Mouse (Mus musculus): ENCODE measurements around the gene Triobp. TPM values are rescaled to one million over a fixed set of nuclear protein-coding genes. Genes with fewer than 3 reads are reported as not detected.
A peak's percentile ranks its signal among the peaks of the same experiment; 100 is the strongest.

The Triobp gene
- polyA plus RNA-seq (2012; rRNA removed) = 10.3 and 11.0 TPM in 2 replicates

DNA sequence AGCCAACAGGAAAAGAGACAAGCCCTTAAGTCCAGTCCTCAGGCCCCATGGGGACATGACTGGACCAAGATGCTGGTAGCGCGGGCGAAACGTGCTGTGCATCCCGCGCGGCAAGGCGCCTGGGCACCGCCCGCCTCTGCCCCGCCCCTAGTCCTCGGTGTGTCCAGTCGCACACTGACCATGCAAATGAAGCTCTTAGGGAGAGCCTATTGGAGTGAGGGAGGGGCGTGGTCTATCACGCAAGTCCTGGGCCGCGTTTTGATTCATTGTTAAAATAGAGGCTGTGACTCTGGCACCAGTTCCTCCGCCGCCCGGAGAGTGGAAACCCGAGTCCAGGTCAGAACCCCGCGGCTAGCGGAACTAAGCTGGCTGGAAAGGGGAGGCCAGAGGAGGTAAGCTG, at the start of gene Triobp:
Triobp (plus strand) TSS at position 68 of the 400 bp plus-strand sequence.
- TF ChIP-seq CTCF (IDR thresholded peaks at IDR 0.05; ENCODE audit: extremely low read depth, insufficient read depth, low read length) (no peak), POLR2A (IDR thresholded peaks at IDR 0.05; ENCODE audit: extremely low read depth, insufficient read depth, low read length) (0 out of 2 replicates have a peak, but pooled peaks have one; percentile 13)
- no peak within 1 kb of the TSS for H3K27ac ChIP-seq (ENCODE audit: insufficient read depth, low read length)
- H3K4me3 ChIP-seq (ENCODE audit: insufficient read depth, low read length) = peak within 1 kb of the TSS; percentile 20
- no peaks in the 10 kb centered on the region for H3K4me1 ChIP-seq (ENCODE audit: control insufficient read depth, insufficient read depth, low read length)

GRCm38 (mm10) chr15:78898507-78899001, 49.0 kb upstream of the Triobp start:
- TF ChIP-seq CTCF (IDR thresholded peaks at IDR 0.05; ENCODE audit: extremely low read depth, insufficient read depth, low read length) (no peak), POLR2A (IDR thresholded peaks at IDR 0.05; ENCODE audit: extremely low read depth, insufficient read depth, low read length) (no peak)
- H3K27ac ChIP-seq (ENCODE audit: insufficient read depth, low read length) = no peak overlapping the region
- no peak overlapping the region; the same call in 1 of the 2 replicates for H3K4me3 ChIP-seq (ENCODE audit: insufficient read depth, low read length)
- H3K4me1 ChIP-seq (ENCODE audit: control insufficient read depth, insufficient read depth, low read length) = peaks cover 2% of the 10 kb centered on the region; the same call in 1 of the 2 replicates

GRCm38 (mm10) chr15:78899409-78899739, 48.1 kb upstream of the Triobp start, which contains the start of gene Gm49510:
Gene Gm49510 (plus strand): TSS chr15:78899667.
- peaks cover 2% of the 10 kb centered on the region; the same call in 1 of the 2 replicates for H3K4me1 ChIP-seq (ENCODE audit: control insufficient read depth, insufficient read depth, low read length)
- H3K27ac ChIP-seq (ENCODE audit: insufficient read depth, low read length) = peak within 1 kb of the TSS; percentile 83
- TF ChIP-seq POLR2A (IDR thresholded peaks at IDR 0.05; ENCODE audit: extremely low read depth, insufficient read depth, low read length) (no peak), CTCF (IDR thresholded peaks at IDR 0.05; ENCODE audit: extremely low read depth, insufficient read depth, low read length) (no peak)

GRCm38 (mm10) chr15:78899740-78900584, 47.6 kb upstream of the Triobp start, which contains the start of gene Sh3bp1:
Gene Sh3bp1 (plus strand): TSS chr15:78899768.
- TF ChIP-seq CTCF (IDR thresholded peaks at IDR 0.05; ENCODE audit: extremely low read depth, insufficient read depth, low read length) = no peak
- TF ChIP-seq POLR2A (IDR thresholded peaks at IDR 0.05; ENCODE audit: extremely low read depth, insufficient read depth, low read length) = peak; percentile 42; the same call in 1 of the 2 replicates
- peak within 1 kb of the TSS; percentile 83 for H3K27ac ChIP-seq (ENCODE audit: insufficient read depth, low read length)
- H3K4me1 ChIP-seq (ENCODE audit: control insufficient read depth, insufficient read depth, low read length) = peaks cover 2% of the 10 kb centered on the region; the same call in 1 of the 2 replicates
- H3K4me3 ChIP-seq (ENCODE audit: insufficient read depth, low read length) = peak within 1 kb of the TSS; percentile 98

More at GRCm38 (mm10) chr15:78899409-78899739, 48.1 kb upstream of the Triobp start, which contains the start of gene Gm49510:
- H3K4me3 ChIP-seq (ENCODE audit: insufficient read depth, low read length) = peak within 1 kb of the TSS; percentile 98

GRCm38 (mm10) chr15:78900585-78901421, 46.7 kb upstream of the Triobp start:
- no peak for TF ChIP-seq POLR2A (IDR thresholded peaks at IDR 0.05; ENCODE audit: extremely low read depth, insufficient read depth, low read length)
- no peak for TF ChIP-seq CTCF (IDR thresholded peaks at IDR 0.05; ENCODE audit: extremely low read depth, insufficient read depth, low read length)
- Histone ChIP-seq H3K4me3 (ENCODE audit: insufficient read depth, low read length) (peak overlapping the region; percentile 98), H3K4me1 (ENCODE audit: control insufficient read depth, insufficient read depth, low read length) (peaks cover 2% of the 10 kb centered on the region; the same call in 1 of the 2 replicates), H3K27ac (ENCODE audit: insufficient read depth, low read length) (no peak overlapping the region)

DNA sequence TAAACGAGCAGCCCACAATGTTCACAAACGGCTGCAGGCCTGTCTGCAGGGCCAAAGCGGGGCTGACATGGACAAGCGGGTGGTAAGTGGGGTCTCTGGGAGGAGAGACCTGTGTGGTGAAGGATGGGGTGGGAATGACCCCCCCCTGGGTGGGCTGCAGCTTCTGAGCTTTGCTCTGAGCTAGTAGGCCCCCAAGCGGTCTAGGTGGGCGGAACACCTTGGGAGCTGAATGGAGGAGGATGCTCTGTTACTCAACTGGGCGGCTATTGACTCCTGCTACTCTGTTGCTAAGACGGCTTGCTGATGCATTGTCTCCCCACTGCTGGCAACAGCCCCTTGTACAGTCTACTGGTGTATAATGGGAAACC, 46.1 kb upstream of the Triobp start:
- Histone ChIP-seq H3K4me3 (ENCODE audit: insufficient read depth, low read length) (no peak overlapping the region; the same call in 1 of the 2 replicates), H3K4me1 (ENCODE audit: control insufficient read depth, insufficient read depth, low read length) (peaks cover 2% of the 10 kb centered on the region; the same call in 1 of the 2 replicates), H3K27ac (ENCODE audit: insufficient read depth, low read length) (no peak overlapping the region)
- TF ChIP-seq POLR2A (IDR thresholded peaks at IDR 0.05; ENCODE audit: extremely low read depth, insufficient read depth, low read length) = no peak
- no peak for TF ChIP-seq CTCF (IDR thresholded peaks at IDR 0.05; ENCODE audit: extremely low read depth, insufficient read depth, low read length)

DNA sequence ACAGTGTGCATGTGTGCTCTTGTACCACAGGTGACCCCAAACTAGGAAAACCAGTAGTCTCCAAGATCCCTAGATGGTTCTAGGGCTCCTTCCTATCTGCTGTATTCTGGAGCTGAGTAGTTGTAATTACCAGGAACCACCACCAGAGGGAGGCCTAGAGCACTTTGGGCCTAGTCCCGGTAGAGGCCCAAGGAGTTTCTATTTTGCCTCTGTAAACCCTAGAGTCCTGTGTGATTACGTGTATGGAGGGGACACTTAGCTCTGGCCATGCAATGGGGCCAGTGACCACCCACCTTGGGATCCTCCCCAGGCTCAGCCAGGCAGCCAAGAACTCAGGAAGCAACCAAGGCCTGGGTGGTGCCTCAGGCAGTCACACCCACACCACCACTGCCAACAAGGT, 44.3 kb upstream of the Triobp start:
- no peak for TF ChIP-seq POLR2A (IDR thresholded peaks at IDR 0.05; ENCODE audit: extremely low read depth, insufficient read depth, low read length)
- TF ChIP-seq CTCF (IDR thresholded peaks at IDR 0.05; ENCODE audit: extremely low read depth, insufficient read depth, low read length) = peak; percentile 87
- Histone ChIP-seq H3K4me1 (ENCODE audit: control insufficient read depth, insufficient read depth, low read length) (peaks cover 2% of the 10 kb centered on the region; the same call in 1 of the 2 replicates), H3K4me3 (ENCODE audit: insufficient read depth, low read length) (no peak overlapping the region), H3K27ac (ENCODE audit: insufficient read depth, low read length) (no peak overlapping the region)

DNA sequence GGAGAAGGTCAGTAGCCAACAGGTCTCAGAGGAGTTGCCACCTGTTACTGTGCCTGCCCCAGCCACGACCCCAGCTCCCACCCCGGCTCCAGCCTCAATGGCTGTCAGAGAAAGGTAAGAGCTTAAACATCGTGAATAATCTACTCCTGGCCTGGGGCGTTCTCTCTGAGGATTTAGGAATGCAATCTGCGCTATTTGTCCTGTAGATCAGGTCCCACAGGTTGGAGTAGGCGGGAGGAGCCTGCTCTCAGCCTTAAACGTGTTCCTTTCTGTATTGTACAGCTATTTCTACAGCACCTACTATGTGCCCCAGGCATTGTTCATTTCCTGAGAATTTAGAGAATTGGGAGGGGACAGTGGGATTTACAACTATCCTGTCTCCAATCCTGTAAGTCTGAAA, 39.1 kb upstream of the Triobp start:
- H3K4me1 ChIP-seq (ENCODE audit: control insufficient read depth, insufficient read depth, low read length) = peaks cover 1% of the 10 kb centered on the region; the same call in 1 of the 2 replicates
- H3K27ac ChIP-seq (ENCODE audit: insufficient read depth, low read length) = no peak overlapping the region
- no peak for TF ChIP-seq POLR2A (IDR thresholded peaks at IDR 0.05; ENCODE audit: extremely low read depth, insufficient read depth, low read length)
- no peak for TF ChIP-seq CTCF (IDR thresholded peaks at IDR 0.05; ENCODE audit: extremely low read depth, insufficient read depth, low read length)

DNA sequence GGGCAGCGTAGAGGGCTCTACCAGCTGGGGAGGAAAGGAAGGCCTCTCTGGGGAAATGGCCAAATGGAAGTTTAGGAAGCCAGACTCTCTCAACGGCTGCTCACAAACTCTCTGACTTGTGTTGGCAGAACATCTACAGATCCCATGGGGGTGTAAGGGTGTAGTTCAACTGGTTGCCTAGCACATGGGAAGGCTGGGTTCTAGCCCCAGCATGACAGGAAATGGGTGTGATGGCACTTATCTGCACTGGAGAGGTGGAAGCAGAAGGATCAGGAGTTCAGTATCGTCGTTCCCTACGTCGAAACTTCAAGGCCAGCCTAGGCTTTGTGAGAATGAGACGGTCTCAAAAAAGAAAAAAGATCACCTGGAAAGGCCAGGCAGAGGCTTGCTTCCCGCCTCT, 38.5 kb upstream of the Triobp start:
- TF ChIP-seq CTCF (IDR thresholded peaks at IDR 0.05; ENCODE audit: extremely low read depth, insufficient read depth, low read length) (no peak), POLR2A (IDR thresholded peaks at IDR 0.05; ENCODE audit: extremely low read depth, insufficient read depth, low read length) (no peak)
- no peak overlapping the region for H3K27ac ChIP-seq (ENCODE audit: insufficient read depth, low read length)

More for the DNA sequence above, 39.1 kb upstream of the Triobp start:
- no peak overlapping the region for H3K4me3 ChIP-seq (ENCODE audit: insufficient read depth, low read length)

More for the DNA sequence above, 38.5 kb upstream of the Triobp start:
- H3K4me3 ChIP-seq (ENCODE audit: insufficient read depth, low read length) = no peak overlapping the region
- H3K4me1 ChIP-seq (ENCODE audit: control insufficient read depth, insufficient read depth, low read length) = no peaks in the 10 kb centered on the region

Data from cortical plate, adult 2 months (tissue).